ENCODE assay signal across 31 mouse cellular contexts in genomic region chr12:108858486-108858885, GRCm38 (mm10). TPM values are rescaled to one million over a fixed set of nuclear protein-coding genes. Genes with fewer than 3 reads are reported as not detected.
A peak's percentile ranks its signal among the peaks of the same experiment; 100 is the strongest.
DNase-seq lines count a peak whose midpoint lies in the region; ATAC-seq and TF ChIP-seq lines count a peak whose summit lies in the region.
"Had no signal": no experiment of that assay in that cellular context is flagged by ENCODE, and none has a peak within 500 bp of the region (broad histone marks: within the 10 kb centered on the region; RNA-seq: fewer than 3 reads in every experiment).

No protein-coding gene starts in this region.

- no peak for TF ChIP-seq CTCF in spleen, adult 2 months (IDR thresholded peaks at IDR 0.05; ENCODE audit: extremely low read depth, insufficient read depth, insufficient read length, insufficient replicate concordance)
- TF ChIP-seq CTCF in liver, postnatal 0 days (IDR thresholded peaks at IDR 0.05; ENCODE audit: low read depth), result no peak

- TF ChIP-seq EP300 in liver, postnatal 0 days (IDR thresholded peaks at IDR 0.05; ENCODE audit: low read depth), result no peak

- DNase-seq in kidney, postnatal 10 days, result no peak
- no peak for DNase-seq in spleen, adult 2 months (ENCODE audit: low read depth in 1 of 2, low spot score in 2 of 2)
- no peak for DNase-seq in spleen, postnatal 10 days (ENCODE audit: low spot score in 2 of 2)
- no peak for DNase-seq in liver, postnatal 0 days
- no peak for DNase-seq in testis, postnatal 10 days (ENCODE audit: low spot score)
- DNase-seq in right cerebral cortex, postnatal 25 days, result no peak
- DNase-seq: adrenal gland, adult 8-10 months; B cell, adult 2 months; cerebellum, adult 2 months; cerebellum, postnatal 25 days; embryo, embryonic 11 days; gastrocnemius, postnatal 14 days; heart, adult 18-20 months; heart, postnatal 10 days; kidney, adult 18-20 months; kidney, postnatal 25 days; layer of hippocampus, postnatal 36 days; retina, postnatal 1 day; right cerebral cortex, postnatal 4 days had no signal

- H3K9ac ChIP-seq in kidney, embryonic 14.5 days (ENCODE audit: low read depth, low read length), result no peak overlapping the region
- H3K9ac ChIP-seq in liver, postnatal 0 days (replicated peaks), result no peak overlapping the region
- H3K9ac ChIP-seq: heart, embryonic 12.5 days; limb, embryonic 12.5 days; midbrain, embryonic 15.5 days; neural tube, embryonic 13.5 days had no signal

- no peak overlapping the region for H3K4me3 ChIP-seq in kidney, embryonic 14.5 days (ENCODE audit: low read length)
- H3K4me3 ChIP-seq in spleen, adult 2 months (ENCODE audit: extremely low read depth, insufficient read depth, insufficient read length), result no peak overlapping the region
- H3K4me3 ChIP-seq in liver, postnatal 0 days (ENCODE audit: low read depth, low read length), result no peak overlapping the region
- H3K4me3 ChIP-seq: heart, embryonic 12.5 days; hindbrain, embryonic 10.5 days; limb, embryonic 12.5 days; midbrain, embryonic 15.5 days; neural tube, embryonic 13.5 days had no signal

- WGBS in kidney, embryonic 14.5 days, result 80% methylated on average over 5 of the region's 5 CpGs
- 77% methylated on average over 5 of the region's 5 CpGs for WGBS in spleen, adult 2 months
- WGBS in liver, postnatal 0 days (ENCODE audit: insufficient replicate concordance), result 69% methylated on average over 5 of the region's 5 CpGs

- ATAC-seq in kidney, embryonic 14.5 days (ENCODE audit: low FRiP score, low TSS enrichment), result no peak
- no peak for ATAC-seq in liver, postnatal 0 days
- ATAC-seq: activated CD4-positive, CD25-positive, alpha-beta regulatory T cell, adult 4 months; forebrain, embryonic 14.5 days; hindbrain, embryonic 16.5 days; midbrain, embryonic 15.5 days had no signal

- 0 out of 2 replicates have a peak, but pooled peaks cover 5% of the 10 kb centered on the region for H3K4me1 ChIP-seq in kidney, embryonic 14.5 days (ENCODE audit: control insufficient read depth, insufficient read depth, low read length)
- H3K4me1 ChIP-seq in spleen, adult 2 months (ENCODE audit: control insufficient read depth, insufficient read depth, insufficient read length), result no peaks in the 10 kb centered on the region
- H3K4me1 ChIP-seq in liver, postnatal 0 days (ENCODE audit: insufficient read depth), result peaks cover 3% of the 10 kb centered on the region; the same call in 1 of the 2 replicates
- H3K4me1 ChIP-seq: heart, embryonic 12.5 days; midbrain, embryonic 15.5 days; neural tube, embryonic 13.5 days had no signal

- H3K4me2 ChIP-seq in kidney, embryonic 14.5 days (replicated peaks; ENCODE audit: low read depth, low read length), result no peak overlapping the region
- H3K4me2 ChIP-seq in liver, postnatal 0 days (ENCODE audit: low read depth, low read length), result no peak overlapping the region
- H3K4me2 ChIP-seq: heart, embryonic 12.5 days; limb, embryonic 12.5 days; midbrain, embryonic 15.5 days; neural tube, embryonic 13.5 days had no signal

- H3K9me3 ChIP-seq in kidney, embryonic 14.5 days (ENCODE audit: control insufficient read depth, low read length), result no peaks in the 10 kb centered on the region
- H3K9me3 ChIP-seq in liver, postnatal 0 days (ENCODE audit: low read length), result no peaks in the 10 kb centered on the region
- H3K9me3 ChIP-seq: G1E; heart, embryonic 12.5 days; hindbrain, embryonic 10.5 days; limb, embryonic 12.5 days; midbrain, embryonic 15.5 days; neural tube, embryonic 13.5 days had no signal

- no peaks in the 10 kb centered on the region for H3K27me3 ChIP-seq in kidney, embryonic 14.5 days (ENCODE audit: control insufficient read depth, insufficient read depth, low read length)
- no peaks in the 10 kb centered on the region for H3K27me3 ChIP-seq in spleen, adult 2 months (ENCODE audit: control insufficient read depth, insufficient read depth, low read length)
- H3K27me3 ChIP-seq in liver, postnatal 0 days (ENCODE audit: insufficient read depth, low read length), result no peaks in the 10 kb centered on the region
- H3K27me3 ChIP-seq: CH12.LX; heart, embryonic 12.5 days; limb, embryonic 12.5 days; midbrain, embryonic 15.5 days; neural tube, embryonic 13.5 days had no signal

- H3K36me3 ChIP-seq in kidney, embryonic 14.5 days (ENCODE audit: control insufficient read depth, insufficient read depth, low read length), result peaks cover 39% of the 10 kb centered on the region
- H3K36me3 ChIP-seq in spleen, adult 2 months (ENCODE audit: control insufficient read depth, insufficient read depth, low read length), result peaks cover 13% of the 10 kb centered on the region
- H3K36me3 ChIP-seq in liver, postnatal 0 days (replicated peaks; ENCODE audit: insufficient read depth, low read length), result peaks cover 21% of the 10 kb centered on the region

- peak overlapping the region; percentile 25; the same call in 1 of the 2 replicates for H3K27ac ChIP-seq in kidney, embryonic 14.5 days (ENCODE audit: low read depth, low read length)
- H3K27ac ChIP-seq in spleen, adult 2 months (ENCODE audit: insufficient read depth, low read length), result peak overlapping the region; percentile 6; the same call in 1 of the 2 replicates
- 0 out of 2 replicates have a peak overlapping the region, but pooled peaks have one; percentile 98 for H3K27ac ChIP-seq in liver, postnatal 0 days (ENCODE audit: low read depth)
- H3K27ac ChIP-seq: hindbrain, embryonic 10.5 days; limb, embryonic 12.5 days; macrophage; midbrain, embryonic 15.5 days; neural tube, embryonic 13.5 days had no signal

- no peak for TF ChIP-seq POLR2A in spleen, adult 2 months (IDR thresholded peaks at IDR 0.05; ENCODE audit: low read depth, low read length)

RNA-seq across cellular contexts. Expression of gene Slc25a47, which starts 22.6 kb away (rescaled TPM):
- polyA plus RNA-seq in kidney, embryonic 14.5 days (2014; fragmentation: Nextera tagmentation; extraction: Ambion mirVana), result 7.6 and 9.0 TPM in 2 replicates
- polyA plus RNA-seq in spleen, adult 2 months (2012; rRNA removed), result 3.2 and 5.2 TPM in 2 replicates
- 481 and 632 TPM in 2 replicates for polyA plus RNA-seq in liver, postnatal 0 days (2015; fragmentation: Nextera tagmentation; extraction: Ambion mirVana)

RNA-seq across cellular contexts. Expression of gene Slc25a29, which starts 22.8 kb away (rescaled TPM):
- 7.5 and 9.0 TPM in 2 replicates for polyA plus RNA-seq in kidney, embryonic 14.5 days (2014; fragmentation: Nextera tagmentation; extraction: Ambion mirVana)
- 5.9 and 9.6 TPM in 2 replicates for polyA plus RNA-seq in spleen, adult 2 months (2012; rRNA removed)
- 3.5 and 5.8 TPM in 2 replicates for polyA plus RNA-seq in liver, postnatal 0 days (2015; fragmentation: Nextera tagmentation; extraction: Ambion mirVana)

RNA-seq across cellular contexts. Expression of gene Wdr25, which starts 34.9 kb away (rescaled TPM):
- polyA plus RNA-seq in kidney, embryonic 14.5 days (2014; fragmentation: Nextera tagmentation; extraction: Ambion mirVana), result 3.4 and 6.0 TPM in 2 replicates
- polyA plus RNA-seq in spleen, adult 2 months (2012; rRNA removed), result 6.4 and 9.5 TPM in 2 replicates
- polyA plus RNA-seq in liver, postnatal 0 days (2015; fragmentation: Nextera tagmentation; extraction: Ambion mirVana), result 2.4 and 2.6 TPM in 2 replicates

RNA-seq across cellular contexts. Expression of gene Wars, which starts 35.5 kb away (rescaled TPM):
- polyA plus RNA-seq in kidney, embryonic 14.5 days (2014; fragmentation: Nextera tagmentation; extraction: Ambion mirVana), result 62.4 and 107 TPM in 2 replicates
- polyA plus RNA-seq in spleen, adult 2 months (2012; rRNA removed), result 45.5 and 60.3 TPM in 2 replicates
- 13.8 and 15.9 TPM in 2 replicates for polyA plus RNA-seq in liver, postnatal 0 days (2015; fragmentation: Nextera tagmentation; extraction: Ambion mirVana)

Comparison
In these comparisons a context has a peak if more than half of its experiments do, and no peak if none do; other contexts are left out.
1. H3K27ac ChIP-seq: peak in every context shown above with its lines; median percentile 98 in liver, postnatal 0 days; 25 in kidney, embryonic 14.5 days; 6 in spleen, adult 2 months.
2. RNA of gene Slc25a47, which starts 22.6 kb away (polyA plus RNA-seq): 481 to 632 TPM in liver, postnatal 0 days; 7.6 to 9.0 TPM in kidney, embryonic 14.5 days and 3.2 to 5.2 TPM in spleen, adult 2 months; every median in the first group is over 10 times any median in the second.